Mouse (Mus musculus): ENCODE data around the gene Zfp3.

- no peak for TF ChIP-seq POLR2A (IDR thresholded peaks at IDR 0.05; ENCODE audit: extremely low read depth, insufficient read depth, low read length)
- no peak for TF ChIP-seq CTCF (IDR thresholded peaks at IDR 0.05; ENCODE audit: extremely low read depth, insufficient read depth, low read length)
Measured at GRCm38 (mm10) chr11:70806697-70807096, 42.7 kb downstream of the Zfp3 start.

Measured in cortical plate, adult 2 months (tissue).